Mouse (Mus musculus): ENCODE measurements around the gene Otos.

Otos gene

GRCm38 (mm10) chr1:92647752-92648151 is 889 bp downstream of the Otos start:
- intact Hi-C loops (cut with DNase I), result loop anchor here (1.0 to 5.0 kb wide), 3 partner anchors 33 to 185 kb away; partner anchors contain the start of gene Gpc1

- intact Hi-C loops (cut with DNase I), result loop anchor here (1.0 to 5.0 kb wide), 3 partner anchors 33 to 185 kb away; partner anchors contain the start of gene Gpc1
These were observed 1.6 kb downstream of the Otos start for GRCm38 (mm10) chr1:92647026-92647425.

DNA sequence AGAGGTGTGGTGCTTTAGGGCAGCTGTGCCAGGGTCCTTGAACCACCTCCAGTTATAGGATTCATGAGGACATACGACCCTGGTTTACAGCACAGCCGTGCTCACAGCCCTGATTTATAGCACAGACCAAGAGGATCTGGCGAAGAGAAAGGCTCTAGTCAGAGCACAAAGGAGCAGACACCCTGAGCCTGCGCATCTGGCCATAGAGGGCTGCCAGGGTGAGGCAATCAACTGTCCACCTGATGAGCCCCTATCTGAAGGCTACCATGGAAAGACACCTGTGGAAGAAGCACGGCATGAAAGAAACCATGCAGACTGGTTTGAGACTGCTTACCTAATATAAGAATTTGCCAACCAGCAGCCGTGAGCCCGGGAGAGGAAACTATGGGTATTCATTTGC is 2.0 kb downstream of the Otos start:
- intact Hi-C loops (cut with DNase I), result loop anchor here (5.0 kb wide), 2 partner anchors 124 to 186 kb away; partner anchors contain the start of gene Gpc1

- intact Hi-C loops (cut with DNase I), result loop anchor here (5.0 kb wide), 2 partner anchors 124 to 186 kb away; partner anchors contain the start of gene Gpc1
These were observed 2.5 kb downstream of the Otos start for GRCm38 (mm10) chr1:92646111-92646510.

DNA sequence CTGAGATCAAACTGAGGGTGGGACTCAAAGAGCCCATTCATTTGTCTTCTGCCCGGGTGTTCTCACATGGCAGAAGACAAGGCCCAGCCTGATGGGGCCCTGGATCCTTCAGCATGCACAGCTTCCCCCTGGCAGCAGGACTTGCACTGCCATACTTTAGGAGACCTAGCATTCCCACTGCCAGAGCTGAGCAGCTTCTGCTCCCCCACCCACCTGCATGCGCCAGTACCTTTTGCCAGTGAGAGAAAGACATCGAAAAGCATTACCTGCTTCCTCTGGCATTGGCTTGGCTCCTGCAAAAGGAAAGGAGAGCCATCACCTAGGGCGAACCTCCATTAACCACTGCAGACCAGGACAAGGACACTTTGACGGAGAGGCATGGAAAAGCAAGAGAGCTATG is 3.7 kb downstream of the Otos start:
- intact Hi-C loops (cut with DNase I), result loop anchor here (5.0 kb wide), 2 partner anchors 123 to 187 kb away; partner anchors contain the start of gene Gpc1

DNA sequence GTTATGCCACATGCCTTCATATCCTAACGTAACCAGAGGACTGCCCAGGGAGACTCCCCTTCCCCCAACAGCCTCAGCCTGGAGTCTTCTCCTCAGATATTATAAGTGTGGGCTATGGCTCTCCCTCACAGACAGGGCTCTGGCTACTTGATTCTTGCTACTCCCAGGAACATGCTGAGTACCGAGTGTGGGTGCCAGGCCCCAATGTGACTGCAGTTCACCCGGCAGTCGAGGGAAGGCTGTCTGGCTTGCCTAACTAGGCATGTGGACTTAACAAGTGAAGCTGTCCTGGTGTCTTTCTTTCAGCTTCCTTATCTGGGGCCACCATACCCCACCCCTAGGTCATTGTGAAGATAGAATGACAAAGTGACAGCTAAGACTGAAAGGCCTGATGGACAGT is 5.0 kb downstream of the Otos start:
- intact Hi-C loops (cut with DNase I), result no loop called here

DNA sequence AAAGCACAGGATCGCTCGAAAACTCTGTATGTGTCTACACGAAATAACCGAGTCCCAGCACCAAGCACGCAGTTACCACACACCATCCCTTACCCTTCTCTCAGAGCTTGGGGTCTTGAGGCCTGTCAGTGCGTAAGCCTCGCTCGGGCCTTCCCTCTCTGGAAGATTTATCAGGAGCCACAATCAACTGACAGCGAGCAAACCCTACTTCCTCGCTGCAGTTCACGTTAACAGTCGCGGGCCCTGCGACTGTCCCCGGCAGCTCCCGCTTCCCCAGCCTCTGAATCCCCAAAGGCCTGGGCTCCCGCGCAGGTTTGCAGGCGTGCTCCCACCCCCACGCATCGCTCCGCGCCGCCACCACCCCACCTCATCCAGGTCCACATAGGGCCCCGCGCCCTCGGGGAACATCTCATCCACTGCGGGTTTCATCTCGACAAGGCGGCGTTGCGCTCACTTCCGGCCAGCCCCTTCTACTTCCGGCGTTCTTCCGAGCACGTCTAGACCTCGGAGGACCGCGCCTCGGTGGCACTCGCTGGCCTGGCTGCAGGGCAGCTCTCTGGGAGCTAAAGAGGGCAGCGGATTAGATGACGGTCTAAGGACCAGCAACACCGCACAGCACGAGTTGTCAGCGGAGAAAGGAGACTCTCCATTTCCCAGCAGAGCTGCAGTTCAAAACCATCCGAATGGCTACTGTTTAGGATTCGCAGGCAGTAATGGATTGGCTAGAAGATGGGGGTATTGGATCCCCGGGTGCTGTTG is 6.9 kb downstream of the Otos start, which contains the start of gene Cops9:
Gene Cops9, minus strand, starts transcription at position 472 of the 759 bp plus-strand sequence.
- intact Hi-C loops (cut with DNase I), result no loop called here

DNA sequence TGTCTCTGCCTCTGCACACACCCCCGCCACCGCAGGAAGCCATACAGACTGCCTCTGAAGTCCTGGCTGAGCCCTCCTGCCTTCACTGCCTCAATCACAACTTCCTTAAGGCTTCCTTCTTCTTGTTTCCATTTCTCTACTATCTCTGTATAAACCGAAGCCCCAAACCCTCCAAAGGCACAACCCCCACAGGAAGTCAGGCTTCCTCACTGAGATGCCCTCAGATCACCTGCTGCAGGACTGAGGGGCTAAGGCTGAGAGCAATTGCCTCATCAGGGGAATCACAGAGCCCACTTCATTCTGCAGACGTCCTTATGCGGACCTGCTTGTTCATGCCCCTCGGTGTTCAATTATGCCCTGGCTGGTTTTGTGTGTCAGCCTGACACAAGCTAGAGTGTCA is 8.2 kb downstream of the Otos start:
- intact Hi-C loops (cut with DNase I), result no loop called here

DNA sequence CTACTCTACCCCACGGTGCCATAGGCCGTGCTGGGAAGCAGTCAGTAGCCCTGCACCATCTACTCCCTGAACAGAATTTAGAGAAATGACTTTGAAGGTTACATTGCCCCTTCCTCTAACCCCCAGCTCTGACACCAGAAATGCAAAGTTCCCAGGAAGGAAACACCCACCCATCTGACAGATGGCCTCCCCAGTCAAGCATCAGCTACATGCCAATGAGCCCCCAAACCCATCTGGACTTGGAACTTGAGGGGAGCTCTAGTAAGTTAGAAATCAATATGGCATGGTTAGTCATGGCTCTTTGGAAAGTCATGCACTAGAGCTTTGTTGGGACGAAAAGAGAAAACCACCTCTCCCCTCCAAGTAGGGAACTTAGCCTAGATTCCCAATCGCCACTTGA is 9.9 kb downstream of the Otos start:
- intact Hi-C loops (cut with DNase I), result no loop called here

DNA sequence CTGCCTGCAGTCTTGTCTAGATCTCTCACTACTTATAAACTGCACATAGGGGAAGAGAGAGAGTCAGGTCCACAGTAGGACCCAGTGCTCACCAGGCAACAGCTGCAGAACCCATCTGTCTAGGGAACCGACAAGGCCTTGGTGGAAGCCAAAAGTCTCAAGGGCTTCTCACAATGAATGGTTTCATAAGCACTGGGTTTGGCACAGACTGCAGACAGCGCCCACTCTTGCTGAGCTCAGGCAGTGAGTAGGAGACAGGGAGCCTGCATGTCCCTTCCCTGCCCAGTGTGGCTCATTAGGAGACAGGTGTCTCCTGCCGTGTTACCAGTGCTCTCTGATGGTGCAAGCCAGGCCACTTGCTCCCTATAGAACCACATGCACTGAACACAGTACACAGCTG is 10.5 kb downstream of the Otos start:
- intact Hi-C loops (cut with DNase I), result no loop called here

- intact Hi-C loops (cut with DNase I), result no loop called here
These were observed 11.0 kb downstream of the Otos start for GRCm38 (mm10) chr1:92637501-92638172.

DNA sequence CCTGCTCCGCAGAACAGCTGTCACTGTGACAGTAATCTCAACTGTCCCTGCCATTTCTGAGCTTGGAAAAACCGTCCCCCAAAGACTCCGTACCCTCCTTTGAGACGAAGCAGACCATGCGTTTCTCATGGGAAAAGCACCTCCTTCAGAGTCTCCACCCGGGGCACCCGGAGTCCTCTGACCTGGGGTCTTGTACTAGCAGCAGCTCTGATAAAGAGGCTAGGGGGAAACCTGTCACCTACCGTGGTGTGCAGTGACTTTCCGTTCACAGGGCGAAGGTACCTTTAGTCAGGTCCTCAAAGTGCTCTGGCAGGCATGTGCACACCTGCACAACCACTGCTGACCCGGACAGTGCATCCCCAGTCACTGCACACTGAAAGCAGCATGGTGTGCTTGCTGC is 12.0 kb downstream of the Otos start:
- intact Hi-C loops (cut with DNase I), result no loop called here

DNA sequence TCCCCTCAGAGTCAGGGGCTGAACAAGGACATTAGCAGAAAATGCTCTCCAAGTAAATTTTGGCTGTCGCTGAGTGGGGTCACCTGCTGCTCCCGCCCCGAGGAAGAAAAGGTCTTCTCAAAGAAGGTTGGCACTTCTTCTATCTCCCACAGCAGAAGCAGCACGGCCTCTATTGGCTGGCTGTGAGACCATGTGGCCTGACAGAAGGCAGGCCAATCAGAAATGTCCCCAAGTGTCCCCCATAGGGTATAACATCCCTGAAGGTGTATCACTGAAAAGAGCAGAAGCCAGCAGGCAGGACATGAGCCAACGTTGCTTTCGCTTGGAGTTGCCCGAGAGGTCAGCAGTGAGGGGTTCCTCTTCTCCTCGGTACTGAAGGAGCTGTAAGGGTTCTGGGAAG is 12.6 kb downstream of the Otos start:
- intact Hi-C loops (cut with DNase I), result no loop called here

GRCm38 (mm10) chr1:92634976-92635599 is 13.6 kb downstream of the Otos start:
- intact Hi-C loops (cut with DNase I), result no loop called here

GRCm38 (mm10) chr1:92634569-92634968 is 14.1 kb downstream of the Otos start:
- intact Hi-C loops (cut with DNase I), result no loop called here

DNA sequence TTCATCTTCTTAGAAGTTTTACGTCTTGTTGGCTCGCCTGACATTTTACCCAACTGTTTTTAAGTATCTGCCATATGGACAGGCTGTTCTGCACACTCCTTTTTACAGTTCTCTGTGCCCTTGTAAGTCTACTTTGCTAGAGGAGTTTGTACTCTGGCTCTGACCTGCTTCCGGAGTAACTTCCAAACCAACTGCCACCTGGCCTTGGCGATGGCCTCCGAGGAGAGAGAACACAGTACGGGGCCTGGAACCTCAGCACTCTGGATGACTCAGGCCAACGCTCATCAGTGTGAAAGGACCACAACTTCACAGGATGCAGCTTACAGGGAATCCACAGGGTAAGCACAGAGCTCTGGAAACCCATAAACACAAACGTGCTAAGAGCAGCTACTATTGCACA is 14.9 kb downstream of the Otos start:
- intact Hi-C loops (cut with DNase I), result no loop called here

DNA sequence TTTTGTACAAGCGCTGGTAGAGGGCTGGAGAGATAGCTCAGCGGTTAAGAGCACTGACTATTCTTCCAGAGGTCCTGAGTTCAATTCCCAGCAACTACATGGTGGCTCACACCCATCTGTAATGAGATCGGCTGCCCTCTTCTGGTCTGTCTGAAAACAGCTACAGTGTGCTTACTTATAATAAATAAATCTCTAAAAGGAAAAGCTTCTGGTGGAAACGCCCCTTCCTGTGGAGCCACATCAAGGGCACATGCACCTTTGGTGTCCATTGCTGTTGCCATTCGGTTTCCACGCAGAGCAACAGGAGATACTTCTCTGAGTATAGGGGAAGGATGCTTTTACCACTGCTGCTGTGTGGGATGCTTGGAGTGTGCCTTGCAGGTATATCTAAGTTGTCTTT is 15.7 kb downstream of the Otos start:
- intact Hi-C loops (cut with DNase I), result no loop called here

GRCm38 (mm10) chr1:92632196-92632595 is 16.4 kb downstream of the Otos start:
- intact Hi-C loops (cut with DNase I), result no loop called here

DNA sequence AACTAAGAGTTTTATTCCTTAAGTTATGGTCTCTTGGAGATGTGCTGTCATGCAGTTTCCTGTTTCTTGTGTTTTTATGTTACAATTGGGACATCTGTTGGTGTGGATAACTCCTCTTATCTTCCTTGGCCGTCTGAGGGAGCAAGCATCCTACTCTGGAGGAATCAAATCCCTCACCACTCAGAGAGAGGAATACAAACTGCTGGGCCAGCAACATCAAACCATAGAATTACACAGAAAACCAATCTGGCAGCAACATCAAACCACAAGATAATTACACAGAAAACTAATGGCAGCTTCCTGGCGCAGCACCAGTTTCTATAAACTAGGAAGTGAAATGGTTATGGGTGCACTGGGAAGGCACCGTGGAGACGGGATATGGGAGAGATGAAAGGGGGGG is 20.4 kb downstream of the Otos start:
- intact Hi-C loops (cut with DNase I), result no loop called here

- intact Hi-C loops (cut with DNase I), result loop anchor here (10.0 kb wide), 1 partner anchor 216 kb away; the partner anchor contains the start of gene Gpc1
These were observed 30.3 kb downstream of the Otos start for GRCm38 (mm10) chr1:92618360-92618759.

DNA sequence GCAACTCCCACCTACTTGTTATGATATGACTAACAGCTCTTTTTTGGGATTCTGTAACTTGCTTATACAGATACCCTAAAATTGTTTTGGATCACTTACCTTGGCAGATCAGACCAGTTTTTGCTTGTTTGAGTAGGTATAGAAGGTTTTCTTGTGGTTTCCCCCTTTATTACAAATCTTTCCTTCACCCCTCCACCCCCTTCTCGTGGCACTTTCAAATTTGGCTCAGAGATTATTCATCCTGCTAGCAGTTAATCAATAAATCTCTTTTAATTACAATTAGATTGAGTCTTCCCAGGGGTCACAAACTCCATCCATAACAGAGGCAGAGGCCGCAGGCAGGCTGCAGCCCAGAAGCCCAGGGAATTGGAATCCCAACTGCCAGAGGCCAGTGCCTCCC is 31.2 kb downstream of the Otos start, which contains the start of gene Olfr12:
Gene Olfr12, plus strand, starts transcription at position 301 of the 400 bp plus-strand sequence.
- intact Hi-C loops (cut with DNase I), result loop anchor here (10.0 kb wide), 1 partner anchor 217 kb away; the partner anchor contains the start of gene Gpc1

DNA sequence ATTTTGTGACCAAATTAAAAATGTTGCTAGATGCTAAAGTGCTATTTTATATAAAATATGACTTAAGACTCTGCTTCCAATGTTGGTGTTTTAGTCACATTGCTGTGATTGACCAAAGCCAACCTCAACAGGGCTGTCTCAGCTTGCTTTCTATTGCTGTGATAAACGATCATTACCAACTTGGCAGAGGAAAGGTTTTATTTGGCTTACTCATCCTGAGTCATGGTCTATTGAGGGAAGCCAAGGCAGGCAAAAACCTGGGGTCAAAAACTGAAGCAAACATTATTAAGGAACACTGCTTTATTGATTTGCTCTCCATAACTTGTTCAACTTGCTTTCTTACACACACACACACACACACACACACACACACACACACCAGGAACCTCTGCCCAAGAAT is 32.6 kb downstream of the Otos start:
- intact Hi-C loops (cut with DNase I), result loop anchor here (10.0 kb wide), 1 partner anchor 219 kb away; the partner anchor contains the start of gene Gpc1

Measured in adrenal gland (tissue).